Mouse (Mus musculus) cerebellum, adult (tissue): ENCODE measurements at regions not wholly inside any gene's neighbourhood (a gene's known extent, or its start where the extent isn't known, plus 50 kb on each side); places are given as distances from the start of the nearest gene placed in this dataset.

ENCODE experiments used
- ATAC-seq: cut with Nextera tagmentation; 2 replicates; pipeline ENCODE4 v1.9.2; 2017; ENCODE audit warnings: mild to moderate bottlenecking, moderate library complexity, mixed read lengths; ENCODE audit not compliant: insufficient number of reproducible peaks, low FRiP score, low TSS enrichment

- ATAC-seq: no peak
These were observed 58.6 kb upstream of the Mbip start for GRCm38 (mm10) chr12:56404262-56404661.

GRCm38 (mm10) chr12:56403626-56404025 lies 57.9 kb upstream of the Mbip start:
- no peak for ATAC-seq

GRCm38 (mm10) chr12:56402844-56403243 lies 57.1 kb upstream of the Mbip start:
- no peak for ATAC-seq

GRCm38 (mm10) chr12:56402137-56402536 lies 56.4 kb upstream of the Mbip start:
- ATAC-seq: no peak
